Mouse (Mus musculus): ENCODE measurements around the gene Spesp1.

- TF ChIP-seq CTCF (IDR thresholded peaks at IDR 0.05; ENCODE audit: borderline replicate concordance, control insufficient read depth, extremely low read depth, insufficient read depth, low read length, poor library complexity) (no peak), POLR2A (IDR thresholded peaks at IDR 0.05; ENCODE audit: control insufficient read depth, extremely low read depth, insufficient read depth, low read length, poor library complexity) (no peak)
Observed at GRCm38 (mm10) chr9:62269161-62269560, 12.8 kb downstream of the Spesp1 start.
